16 mouse cellular contexts compared by ENCODE assay signal in genomic region chr9:66630931-66631330, GRCm38 (mm10). TPM values are rescaled to one million over a fixed set of nuclear protein-coding genes. Genes with fewer than 3 reads are reported as not detected.
A peak's percentile ranks its signal among the peaks of the same experiment; 100 is the strongest.
DNase-seq lines count a peak whose midpoint lies in the region; ATAC-seq lines count a peak whose summit lies in the region.
"Had no signal": no experiment of that assay in that cellular context is flagged by ENCODE, and none has a peak within 500 bp of the region (broad histone marks: within the 10 kb centered on the region; RNA-seq: fewer than 3 reads in every experiment).

No protein-coding gene starts in this region.

- H3K9me3 ChIP-seq in kidney, embryonic 15.5 days (replicated peaks), result no peaks in the 10 kb centered on the region
- H3K9me3 ChIP-seq in embryonic facial prominence, embryonic 14.5 days (ENCODE audit: control insufficient read depth, low read length), result no peaks in the 10 kb centered on the region
- H3K9me3 ChIP-seq: limb, embryonic 10.5 days had no signal

- peak; percentile 41 for DNase-seq in embryo, embryonic 10 days (ENCODE audit: low spot score)
- no peak for DNase-seq in embryo, embryonic 9.5 days (ENCODE audit: extremely low spot score)
- peak; percentile 37 for DNase-seq in kidney, adult 18-20 months
- DNase-seq in MN1 (ENCODE audit: low spot score), result peak; percentile 12
- peak; percentile 53 for DNase-seq in embryonic facial prominence, embryonic 14.5 days (ENCODE audit: low spot score)
- no peak for DNase-seq in thymus, postnatal 4 days
- no peak for DNase-seq in spleen, postnatal 36 days (ENCODE audit: low spot score in 2 of 2)
- DNase-seq: B cell, adult 2 months; cerebellum, adult 18-20 months; gastrocnemius, postnatal 25 days; right cerebral cortex, postnatal 14 days had no signal

- no peak overlapping the region for H3K27ac ChIP-seq in kidney, embryonic 15.5 days
- no peak overlapping the region for H3K27ac ChIP-seq in embryonic facial prominence, embryonic 14.5 days (replicated peaks; ENCODE audit: low read depth, low read length)
- H3K27ac ChIP-seq: layer of hippocampus, adult 2 months; limb, embryonic 10.5 days had no signal

- WGBS in kidney, embryonic 15.5 days, result 16% methylated on average over 1 of the region's 1 CpGs
- WGBS in embryonic facial prominence, embryonic 14.5 days, result 0% methylated on average over 1 of the region's 1 CpGs

- peaks cover 5% of the 10 kb centered on the region; the same call in 1 of the 2 replicates for H3K4me1 ChIP-seq in kidney, embryonic 15.5 days
- H3K4me1 ChIP-seq in embryonic facial prominence, embryonic 14.5 days (ENCODE audit: control insufficient read depth, insufficient read depth, low read length), result peaks cover 15% of the 10 kb centered on the region

- ATAC-seq in kidney, embryonic 15.5 days (replicated peaks; ENCODE audit: low FRiP score), result no peak
- ATAC-seq in embryonic facial prominence, embryonic 14.5 days (ENCODE audit: low read depth), result no peak
- ATAC-seq: forebrain, embryonic 14.5 days; inflammation-experienced regulatory T-cells, adult 6 months had no signal

- no peak overlapping the region for H3K4me3 ChIP-seq in kidney, embryonic 15.5 days (replicated peaks)
- no peak overlapping the region for H3K4me3 ChIP-seq in embryonic facial prominence, embryonic 14.5 days (ENCODE audit: low read depth, low read length)
- H3K4me3 ChIP-seq: layer of hippocampus, adult 2 months; limb, embryonic 10.5 days had no signal

- H3K27me3 ChIP-seq in kidney, embryonic 15.5 days, result no peaks in the 10 kb centered on the region
- no peaks in the 10 kb centered on the region for H3K27me3 ChIP-seq in embryonic facial prominence, embryonic 14.5 days (replicated peaks; ENCODE audit: control insufficient read depth, insufficient read depth, low read length)

- H3K4me2 ChIP-seq in kidney, embryonic 15.5 days, result no peak overlapping the region
- no peak overlapping the region for H3K4me2 ChIP-seq in embryonic facial prominence, embryonic 14.5 days (ENCODE audit: low read depth, low read length)

- H3K36me3 ChIP-seq in kidney, embryonic 15.5 days, result no peaks in the 10 kb centered on the region
- H3K36me3 ChIP-seq in embryonic facial prominence, embryonic 14.5 days (ENCODE audit: control insufficient read depth, insufficient read depth, low read length), result no peaks in the 10 kb centered on the region
- H3K36me3 ChIP-seq: limb, embryonic 10.5 days had no signal

- no peak overlapping the region for H3K9ac ChIP-seq in kidney, embryonic 15.5 days
- no peak overlapping the region for H3K9ac ChIP-seq in embryonic facial prominence, embryonic 14.5 days (ENCODE audit: low read depth, low read length)

RNA-seq across cellular contexts. Expression of gene Usp3, which starts 38.0 kb away (rescaled TPM):
- 66.2 and 68.0 TPM in 2 replicates for polyA plus RNA-seq in kidney, embryonic 15.5 days (2015; fragmentation: Nextera tagmentation; extraction: Ambion mirVana)
- polyA plus RNA-seq in embryonic facial prominence, embryonic 14.5 days (2014; fragmentation: Nextera tagmentation; extraction: Ambion mirVana), result 49.6 and 61.0 TPM in 2 replicates

Comparison
In these comparisons a context has a peak if more than half of its experiments do, and no peak if none do; other contexts are left out.
1. DNase-seq: peak in embryo, embryonic 10 days (single experiment), kidney, adult 18-20 months (single experiment), MN1 (single experiment) and embryonic facial prominence, embryonic 14.5 days (single experiment); none in embryo, embryonic 9.5 days (single experiment), thymus, postnatal 4 days (single experiment) and spleen, postnatal 36 days (0 of 2).